Mouse (Mus musculus) heart, adult 2 months (tissue): ENCODE measurements at regions not wholly inside any gene's neighbourhood (a gene's known extent, or its start where the extent isn't known, plus 50 kb on each side); places are given as distances from the start of the nearest gene placed in this dataset.

ENCODE experiments used
- CTCF ChIP-seq: fragments of 200-600 bp; IDR thresholded peaks from 2 replicates; pipeline ENCODE4 v1.8.1; 2022; ENCODE audit warnings: antibody characterized with exemption, mild to moderate bottlenecking, moderate library complexity
- POLR2A ChIP-seq: fragments of 200-500 bp; IDR thresholded peaks from 2 replicates; pipeline ENCODE4 v1.6.1; 2011; ENCODE audit warnings: mild to moderate bottlenecking, low read depth, low read length, control low read depth; ENCODE audit not compliant: insufficient read depth

DNA sequence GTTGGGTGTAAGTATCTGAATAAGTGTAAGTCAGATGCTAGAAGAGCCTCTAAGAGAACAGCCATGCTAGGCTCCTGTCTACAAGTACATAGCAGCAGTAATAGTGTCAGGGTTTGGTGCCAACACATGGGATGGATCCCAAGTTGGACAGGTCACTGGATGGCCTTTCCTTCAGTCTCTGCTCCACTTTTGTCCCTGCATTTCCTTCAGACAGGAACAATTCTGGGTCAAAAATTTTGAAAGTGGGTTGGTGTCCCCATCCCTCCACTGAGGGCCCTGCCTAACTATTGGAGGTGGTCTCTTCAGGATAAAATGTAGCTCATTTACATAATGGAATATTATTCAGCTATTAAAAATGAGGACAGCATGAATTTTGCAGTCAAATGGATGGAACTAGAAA, 122.7 kb upstream of the Sox2 start:
- no peak for TF ChIP-seq CTCF
- no peak for TF ChIP-seq POLR2A
